Mouse (Mus musculus) E14TG2a.4 (cell line): ENCODE data around the gene Cox4i2.

ENCODE experiments used
- CTCF ChIP-seq: conservative IDR thresholded peaks from 2 replicates; pipeline ENCODE4 v1.5.1; 2014; ENCODE audit warnings: low read length
- NANOG ChIP-seq: IDR thresholded peaks from 2 replicates; pipeline ENCODE4 v1.6.1; 2014; ENCODE audit warnings: borderline replicate concordance, low read length, mixed read lengths
- POU5F1 ChIP-seq: IDR thresholded peaks from 2 replicates; pipeline ENCODE4 v1.6.1; 2014; ENCODE audit warnings: low read length, borderline replicate concordance

DNA sequence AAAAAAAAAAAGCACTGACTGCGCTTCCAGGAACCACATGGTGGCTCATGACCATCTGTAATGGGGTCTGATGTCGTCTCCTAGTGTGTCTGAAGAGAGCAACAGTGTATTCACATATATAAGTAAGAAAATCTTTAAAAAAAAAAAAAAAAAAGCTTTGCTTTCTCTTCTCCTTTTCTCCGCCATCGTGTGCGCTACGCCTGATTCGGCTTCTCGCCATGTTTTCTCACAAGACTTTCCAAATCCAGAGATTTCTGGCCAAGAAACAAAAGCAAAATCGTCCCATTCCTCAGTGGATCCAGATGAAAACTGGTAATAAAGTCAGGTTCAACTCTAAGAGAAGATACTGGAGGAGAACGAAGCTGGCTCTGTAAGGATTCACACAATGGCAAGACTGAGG lies 48.3 kb downstream of the Cox4i2 start:
- TF ChIP-seq CTCF (no peak), POU5F1 (no peak), NANOG (no peak)
